Mouse (Mus musculus) heart, embryonic 15.5 days (tissue): ENCODE measurements around the gene 4931406P16Rik. TPM values are rescaled to one million over a fixed set of nuclear protein-coding genes. Genes with fewer than 3 reads are reported as not detected.
A peak's percentile ranks its signal among the peaks of the same experiment; 100 is the strongest.

ENCODE experiments used
- ATAC-seq: fragments of 200-750 bp; cut with Nextera tagmentation; replicated peaks from 2 replicates; pipeline ENCODE4 v1.8.0; 2017; ENCODE audit warnings: low read depth, moderate TSS enrichment; ENCODE audit not compliant: insufficient number of reproducible peaks, insufficient read depth, low FRiP score
- H3K27ac ChIP-seq: fragments of 300-500 bp; sonication (generic); 2 replicates; pipeline ENCODE4 v1.5.1; 2015; ENCODE audit warnings: mild to moderate bottlenecking, inconsistent platforms
- H3K27me3 ChIP-seq: fragments of 300-500 bp; sonication (generic); 2 replicates; pipeline ENCODE4 v1.6.1; 2015; ENCODE audit warnings: inconsistent platforms
- H3K36me3 ChIP-seq: fragments of 300-500 bp; sonication (generic); 2 replicates; pipeline ENCODE4 v1.6.1; 2015; ENCODE audit warnings: mild to moderate bottlenecking, inconsistent platforms
- H3K4me1 ChIP-seq: fragments of 300-500 bp; sonication (generic); replicated peaks from 2 replicates; pipeline ENCODE4 v1.6.1; 2015; ENCODE audit warnings: inconsistent platforms
- H3K4me2 ChIP-seq: fragments of 300-500 bp; sonication (generic); 2 replicates; pipeline ENCODE4 v1.6.1; 2015; ENCODE audit warnings: inconsistent platforms, mild to moderate bottlenecking, moderate library complexity
- H3K4me3 ChIP-seq: fragments of 300-500 bp; sonication (generic); 2 replicates; pipeline ENCODE4 v1.5.1; 2015; ENCODE audit warnings: mild to moderate bottlenecking, inconsistent platforms
- H3K9ac ChIP-seq: fragments of 300-500 bp; sonication (generic); 2 replicates; pipeline ENCODE4 v1.6.1; 2015; ENCODE audit warnings: mild to moderate bottlenecking, inconsistent platforms
- H3K9me3 ChIP-seq: fragments of 300-500 bp; sonication (generic); replicated peaks from 2 replicates; pipeline ENCODE4 v1.6.1; 2016; ENCODE audit warnings: inconsistent platforms
- WGBS: fragments of 180-500 bp; shearing (Covaris S2); methylation state at CpG from one replicate; pipeline ENCODE4 v1.1.7; 2015; ENCODE audit warnings: mixed read lengths; 5-methylcytosine and 5-hydroxymethylcytosine counted together
- polyA plus RNA-seq: library from polyadenylated mRNA; unstranded; fragments of >200 nt; fragmentation: Nextera tagmentation; extraction: Ambion mirVana; gene quantifications from 2 replicates; pipeline ENCODE4 v1.2.1, GENCODE M21; 2015

The 4931406P16Rik gene
- polyA plus RNA-seq, 1 experiment from 2014 or later, result 32.5 TPM

DNA sequence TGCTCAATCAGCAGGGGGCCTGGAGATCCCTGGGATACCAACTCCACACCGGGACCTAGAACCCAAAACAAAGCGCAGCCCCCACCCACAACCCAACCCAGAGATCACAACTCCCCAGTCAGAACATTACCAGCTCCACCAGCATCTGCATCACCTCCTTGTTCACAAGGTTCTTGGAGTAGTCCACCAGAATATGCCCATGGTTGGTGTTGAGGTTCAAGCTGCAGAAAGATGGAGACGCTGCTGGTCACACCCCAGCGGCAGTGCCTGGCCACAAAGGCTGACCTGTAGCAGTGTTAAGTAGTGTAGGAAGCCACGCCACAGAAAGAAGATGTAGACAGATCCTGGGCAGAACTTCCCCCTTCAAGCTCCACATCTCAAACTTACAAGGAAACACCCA is 84.2 kb downstream of the 4931406P16Rik start:
- Histone ChIP-seq H3K4me1 (peaks cover 57% of the 10 kb centered on the region), H3K9me3 (no peaks in the 10 kb centered on the region), H3K27me3 (no peaks in the 10 kb centered on the region), H3K4me2 (peak overlapping the region; percentile 73), H3K27ac (peak overlapping the region; percentile 96), H3K36me3 (peaks cover 36% of the 10 kb centered on the region), H3K4me3 (peak overlapping the region; percentile 78), H3K9ac (peak overlapping the region; percentile 86)
- no peak for ATAC-seq
- WGBS, result 7% methylated on average over 5 of the region's 5 CpGs

GRCm38 (mm10) chr7:34228641-34229040 is 84.7 kb downstream of the 4931406P16Rik start:
- Histone ChIP-seq H3K9me3 (no peaks in the 10 kb centered on the region), H3K27ac (no peak overlapping the region), H3K9ac (peak overlapping the region; percentile 86), H3K36me3 (peaks cover 41% of the 10 kb centered on the region), H3K4me1 (peaks cover 56% of the 10 kb centered on the region), H3K4me2 (peak overlapping the region; percentile 73), H3K4me3 (peak overlapping the region; percentile 78), H3K27me3 (no peaks in the 10 kb centered on the region)
- ATAC-seq, result no peak
- WGBS, result 26% methylated on average over 5 of the region's 9 CpGs

DNA sequence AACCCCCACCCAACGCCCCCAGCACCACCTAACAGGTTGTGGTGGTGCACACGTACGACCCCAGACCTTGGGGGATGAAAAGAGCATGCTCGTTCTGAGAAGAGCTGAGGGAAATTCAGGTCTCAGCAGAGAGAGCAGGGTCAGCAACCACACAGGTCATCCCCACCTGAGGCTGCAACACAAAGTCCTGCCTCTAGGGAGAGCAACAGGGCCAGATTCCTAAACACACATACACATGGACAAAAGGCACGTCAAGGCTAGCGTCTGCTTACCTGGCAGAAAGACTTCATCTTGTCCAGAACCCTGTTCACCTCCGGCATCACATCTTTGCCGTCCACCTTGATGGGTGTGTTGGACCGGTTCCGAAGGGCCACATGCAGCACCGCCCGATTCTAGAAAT is 86.5 kb downstream of the 4931406P16Rik start:
- peaks cover 43% of the 10 kb centered on the region for H3K4me1 ChIP-seq
- peak overlapping the region; percentile 73 for H3K4me2 ChIP-seq
- peaks cover 58% of the 10 kb centered on the region for H3K36me3 ChIP-seq
- H3K27ac ChIP-seq, result no peak overlapping the region; the same call in 1 of the 2 replicates
- WGBS, result 88% methylated on average over 12 of the region's 12 CpGs
- no peaks in the 10 kb centered on the region for H3K9me3 ChIP-seq
- H3K4me3 ChIP-seq, result peak overlapping the region; percentile 78; the same call in 1 of the 2 replicates
- no peaks in the 10 kb centered on the region for H3K27me3 ChIP-seq
- no peak for ATAC-seq
- 0 out of 2 replicates have a peak overlapping the region, but pooled peaks have one; percentile 6 for H3K9ac ChIP-seq

GRCm38 (mm10) chr7:34226086-34226485 is 87.3 kb downstream of the 4931406P16Rik start:
- Histone ChIP-seq H3K9me3 (no peaks in the 10 kb centered on the region), H3K4me3 (peak overlapping the region; percentile 29)
- WGBS, result 47% methylated on average over 8 of the region's 8 CpGs

GRCm38 (mm10) chr7:34224308-34224707 is 89.0 kb downstream of the 4931406P16Rik start:
- Histone ChIP-seq H3K4me2 (no peak overlapping the region), H3K36me3 (peaks cover 83% of the 10 kb centered on the region), H3K9ac (no peak overlapping the region), H3K4me3 (no peak overlapping the region), H3K9me3 (no peaks in the 10 kb centered on the region), H3K27ac (no peak overlapping the region), H3K4me1 (peaks cover 39% of the 10 kb centered on the region), H3K27me3 (no peaks in the 10 kb centered on the region)
- no peak for ATAC-seq
- 84% methylated on average over 6 of the region's 6 CpGs for WGBS

More at GRCm38 (mm10) chr7:34226086-34226485, 87.3 kb downstream of the 4931406P16Rik start:
- Histone ChIP-seq H3K4me2 (peak overlapping the region; percentile 73), H3K9ac (0 out of 2 replicates have a peak overlapping the region, but pooled peaks have one; percentile 6), H3K27me3 (no peaks in the 10 kb centered on the region), H3K27ac (peak overlapping the region; percentile 10; the same call in 1 of the 2 replicates), H3K4me1 (peaks cover 43% of the 10 kb centered on the region), H3K36me3 (peaks cover 66% of the 10 kb centered on the region)
- ATAC-seq, result no peak

DNA sequence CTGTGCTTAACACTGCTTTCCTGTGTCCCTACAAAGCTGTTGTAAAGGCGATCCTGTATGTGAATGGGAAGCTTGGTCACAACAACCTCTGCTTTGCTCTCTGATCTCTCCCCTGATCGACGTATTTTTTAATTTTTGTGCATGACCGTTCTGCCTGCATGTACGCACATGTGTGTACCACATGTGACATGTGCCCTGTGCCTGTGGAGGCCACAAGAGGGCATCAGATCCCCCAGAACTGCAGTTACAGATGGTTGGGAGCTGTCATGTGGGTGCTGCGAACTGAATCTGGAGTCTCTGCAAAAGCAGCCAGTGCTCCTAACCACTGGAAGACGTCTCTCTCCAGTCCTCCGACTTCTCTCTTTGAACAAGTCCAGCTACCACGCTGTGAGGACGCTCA is 91.0 kb downstream of the 4931406P16Rik start:
- Histone ChIP-seq H3K27me3 (no peaks in the 10 kb centered on the region), H3K4me2 (no peak overlapping the region), H3K27ac (no peak overlapping the region), H3K9me3 (no peaks in the 10 kb centered on the region), H3K4me1 (peaks cover 20% of the 10 kb centered on the region), H3K36me3 (peaks cover 96% of the 10 kb centered on the region), H3K9ac (no peak overlapping the region), H3K4me3 (no peak overlapping the region)
- 93% methylated on average over 10 of the region's 10 CpGs for WGBS
- no peak for ATAC-seq

GRCm38 (mm10) chr7:34221594-34222250 is 91.6 kb downstream of the 4931406P16Rik start:
- WGBS, result 75% methylated on average over 9 of the region's 9 CpGs
- H3K27ac ChIP-seq, result no peak overlapping the region
- peaks cover 96% of the 10 kb centered on the region for H3K36me3 ChIP-seq
- H3K27me3 ChIP-seq, result no peaks in the 10 kb centered on the region
- no peak overlapping the region for H3K4me3 ChIP-seq
- no peaks in the 10 kb centered on the region for H3K9me3 ChIP-seq
- H3K4me1 ChIP-seq, result peaks cover 14% of the 10 kb centered on the region
- H3K4me2 ChIP-seq, result no peak overlapping the region
- no peak for ATAC-seq
- H3K9ac ChIP-seq, result no peak overlapping the region

DNA sequence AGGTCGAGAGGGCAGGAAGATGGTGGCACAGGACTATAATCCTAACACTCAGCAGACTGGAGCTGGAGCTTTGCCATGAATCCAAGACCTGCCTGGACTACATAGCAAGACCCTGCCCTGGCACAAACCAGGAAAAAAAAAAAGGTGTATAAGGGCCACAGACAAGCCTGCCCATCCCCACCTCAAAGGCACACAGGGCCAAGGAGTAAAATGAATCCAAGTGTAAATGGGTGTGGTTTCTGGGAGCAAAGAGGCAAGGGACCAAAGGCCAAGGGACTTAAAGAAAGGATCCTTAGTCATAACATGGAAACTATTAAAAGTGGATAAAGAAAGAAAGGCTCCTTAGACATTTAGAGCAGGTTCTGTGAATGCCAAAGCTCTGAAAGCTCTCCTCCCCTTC is 94.9 kb downstream of the 4931406P16Rik start:
- no peak overlapping the region for H3K27ac ChIP-seq
- H3K36me3 ChIP-seq, result peaks cover 100% of the 10 kb centered on the region
- no peaks in the 10 kb centered on the region for H3K27me3 ChIP-seq
- 78% methylated on average over 1 of the region's 1 CpGs for WGBS
- no peak overlapping the region for H3K4me3 ChIP-seq
- no peaks in the 10 kb centered on the region for H3K9me3 ChIP-seq
- H3K9ac ChIP-seq, result no peak overlapping the region
- no peaks in the 10 kb centered on the region for H3K4me1 ChIP-seq
- H3K4me2 ChIP-seq, result no peak overlapping the region
- no peak for ATAC-seq

- no peak overlapping the region for H3K4me3 ChIP-seq
- H3K27me3 ChIP-seq, result no peaks in the 10 kb centered on the region
- no peak overlapping the region for H3K9ac ChIP-seq
- H3K27ac ChIP-seq, result no peak overlapping the region
- WGBS, result 92% methylated on average over 10 of the region's 10 CpGs
- H3K9me3 ChIP-seq, result no peaks in the 10 kb centered on the region
- H3K4me1 ChIP-seq, result no peaks in the 10 kb centered on the region
- no peak for ATAC-seq
- peaks cover 100% of the 10 kb centered on the region for H3K36me3 ChIP-seq
- H3K4me2 ChIP-seq, result no peak overlapping the region
Observed at GRCm38 (mm10) chr7:34216474-34216873, 96.9 kb downstream of the 4931406P16Rik start.

GRCm38 (mm10) chr7:34215481-34215880 is 97.9 kb downstream of the 4931406P16Rik start:
- H3K27me3 ChIP-seq, result no peaks in the 10 kb centered on the region
- no peaks in the 10 kb centered on the region for H3K9me3 ChIP-seq
- 84% methylated on average over 9 of the region's 9 CpGs for WGBS
- H3K9ac ChIP-seq, result no peak overlapping the region
- H3K4me1 ChIP-seq, result no peaks in the 10 kb centered on the region
- H3K27ac ChIP-seq, result no peak overlapping the region
- H3K36me3 ChIP-seq, result peaks cover 100% of the 10 kb centered on the region
- no peak for ATAC-seq
- no peak overlapping the region for H3K4me2 ChIP-seq
- no peak overlapping the region for H3K4me3 ChIP-seq

GRCm38 (mm10) chr7:34214644-34215043 is 98.7 kb downstream of the 4931406P16Rik start:
- Histone ChIP-seq H3K27ac (no peak overlapping the region), H3K9ac (no peak overlapping the region), H3K4me3 (no peak overlapping the region), H3K9me3 (no peaks in the 10 kb centered on the region), H3K36me3 (peaks cover 99% of the 10 kb centered on the region), H3K27me3 (no peaks in the 10 kb centered on the region), H3K4me2 (no peak overlapping the region), H3K4me1 (no peaks in the 10 kb centered on the region)
- no peak for ATAC-seq
- WGBS, result 94% methylated on average over 8 of the region's 8 CpGs

- ATAC-seq, result no peak
- no peak overlapping the region for H3K4me2 ChIP-seq
- H3K27ac ChIP-seq, result no peak overlapping the region
- no peak overlapping the region for H3K9ac ChIP-seq
- H3K27me3 ChIP-seq, result no peaks in the 10 kb centered on the region
- no peak overlapping the region for H3K4me3 ChIP-seq
- no peaks in the 10 kb centered on the region for H3K4me1 ChIP-seq
- 88% methylated on average over 7 of the region's 7 CpGs for WGBS
- H3K36me3 ChIP-seq, result peaks cover 99% of the 10 kb centered on the region
- no peaks in the 10 kb centered on the region for H3K9me3 ChIP-seq
Observed at GRCm38 (mm10) chr7:34213281-34213680, 100.1 kb downstream of the 4931406P16Rik start.
